Mouse (Mus musculus): ENCODE results near the gene Trappc6b. TPM values are rescaled to one million over a fixed set of nuclear protein-coding genes. Genes with fewer than 3 reads are reported as not detected.
A peak's percentile ranks its signal among the peaks of the same experiment; 100 is the strongest.

Gene Trappc6b
- total and polyA plus RNA-seq, 3 experiments, result 45.9 to 75.3 TPM; not detected in 1

DNA sequence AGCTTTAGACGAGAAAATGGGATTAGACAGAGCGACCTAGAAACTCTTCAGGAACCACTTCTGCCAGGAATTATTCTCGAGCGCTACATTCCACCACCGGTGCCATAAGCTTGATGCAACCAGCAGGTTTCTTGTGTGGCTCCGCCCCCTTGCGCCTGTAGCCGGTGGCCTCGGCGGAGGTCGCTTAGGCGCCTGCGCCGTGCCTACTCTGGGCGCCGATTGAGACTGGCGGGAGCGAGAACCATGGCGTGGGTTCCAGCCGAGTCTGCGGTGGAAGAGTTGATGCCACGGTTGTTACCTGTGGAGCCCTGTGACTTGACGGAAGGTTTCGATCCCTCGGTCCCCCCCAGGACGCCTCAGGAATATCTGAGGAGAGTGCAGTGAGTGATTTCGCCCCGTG lies 48.0 kb downstream of the Trappc6b start, which contains the start of gene Gemin2 (continued):
- no peak for TF ChIP-seq RAD21 (IDR thresholded peaks at IDR 0.05; ENCODE audit: low read depth, low read length)
- TF ChIP-seq USF2 (IDR thresholded peaks at IDR 0.05; ENCODE audit: borderline replicate concordance in 1 of 2, insufficient read depth in 1 of 2, low read depth in 1 of 2, low read length in 2 of 2), result no peak
- peak; percentile 38; the same call in 1 of the 2 replicates for TF ChIP-seq E2F4 (IDR thresholded peaks at IDR 0.05; ENCODE audit: borderline replicate concordance, low read depth, low read length)
- TF ChIP-seq ELF1 (IDR thresholded peaks at IDR 0.05; ENCODE audit: low read depth, low read length), result peak; percentile 37; the same call in 1 of the 2 replicates
- TF ChIP-seq CHD2 (IDR thresholded peaks at IDR 0.05; ENCODE audit: low read length), result no peak
- 0 out of 6 replicates have a peak, but pooled peaks of 1 of the 3 experiments have one; percentile 0 for TF ChIP-seq CTCF (IDR thresholded peaks at IDR 0.05 in 2 of 3, conservative IDR thresholded peaks at IDR 0.05 in 1 of 3; ENCODE audit: control insufficient read depth in 1 of 3, insufficient read depth in 1 of 3, low read depth in 2 of 3, low read length in 3 of 3, poor library complexity in 1 of 3, severe bottlenecking in 1 of 3)
- no peak for TF ChIP-seq MAZ (IDR thresholded peaks at IDR 0.05; ENCODE audit: low read depth, low read length)
- peak; percentile 84 for TF ChIP-seq MXI1 (IDR thresholded peaks at IDR 0.05; ENCODE audit: low read depth, low read length)
- no peak for TF ChIP-seq JUND (IDR thresholded peaks at IDR 0.05; ENCODE audit: low read depth, low read length)
- no peak for TF ChIP-seq SMC3 (IDR thresholded peaks at IDR 0.05; ENCODE audit: low read depth, low read length)
- TF ChIP-seq TBP (IDR thresholded peaks at IDR 0.05; ENCODE audit: low read depth, low read length), result peak; percentile 93
- no peak for TF ChIP-seq GATA1 (IDR thresholded peaks at IDR 0.05; ENCODE audit: low read depth, low read length)
- no peak for TF ChIP-seq RCOR1 (IDR thresholded peaks at IDR 0.05; ENCODE audit: low read depth, low read length)
- TF ChIP-seq MEF2A (IDR thresholded peaks at IDR 0.05; ENCODE audit: extremely low read depth, insufficient replicate concordance, low read depth, low read length, poor library complexity, severe bottlenecking), result no peak
- peak; percentile 98 for TF ChIP-seq NELFE (IDR thresholded peaks at IDR 0.05; ENCODE audit: low read depth, low read length)

DNA sequence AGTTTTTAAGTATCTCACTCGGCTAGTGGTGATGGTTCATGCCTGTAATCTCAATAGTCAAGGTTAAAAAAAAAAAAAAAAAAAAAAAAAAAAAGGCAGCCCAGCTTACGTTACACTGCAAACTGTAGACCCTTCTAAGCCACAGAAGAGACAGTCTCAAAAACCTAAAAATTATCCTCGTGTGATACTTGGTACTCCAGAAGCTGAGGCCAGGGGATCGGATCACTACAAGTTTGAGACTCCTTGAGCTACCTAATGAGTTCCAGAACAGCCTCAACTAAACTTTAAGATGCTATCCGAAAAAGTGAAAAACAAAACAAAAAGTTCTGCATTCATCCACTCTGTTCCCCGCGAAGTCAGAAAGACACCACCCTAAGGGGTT lies 48.6 kb downstream of the Trappc6b start:
- Histone ChIP-seq H3K27me3 (ENCODE audit: control insufficient read depth in 1 of 2, insufficient read depth in 2 of 2, low read length in 2 of 2) (no peaks in the 10 kb centered on the region), H3K9ac (ENCODE audit: control insufficient read depth, low read depth, low read length, poor library complexity, severe bottlenecking) (peak overlapping the region; percentile 86), H3K27ac (ENCODE audit: control insufficient read depth, low read depth, low read length) (peak overlapping the region; percentile 86), H3K36me3 (ENCODE audit: control insufficient read depth in 1 of 2, insufficient read depth in 2 of 2, low read length in 2 of 2) (peaks cover 0 to 11% of the 10 kb centered on the region in 2 experiments; a peak in 3 of 4 replicates), H3K4me3 (ENCODE audit: control insufficient read depth in 1 of 2, insufficient read depth in 1 of 2, low read depth in 2 of 2, low read length in 2 of 2) (peak overlapping the region; percentile 52 to 78), H3K4me1 (ENCODE audit: control insufficient read depth in 1 of 2, insufficient read depth in 2 of 2, low read length in 2 of 2) (peaks cover 3 to 5% of the 10 kb centered on the region in 2 experiments; a peak in 3 of 4 replicates), H3K79me2 (ENCODE audit: control insufficient read depth, insufficient read depth, low read length, poor library complexity) (peaks cover 8% of the 10 kb centered on the region), H3K9me3 (replicated peaks; ENCODE audit: insufficient read depth, low read length) (no peaks in the 10 kb centered on the region)
- DNase-seq (ENCODE audit: low read depth, low spot score), result no peak
- TF ChIP-seq CHD1 (IDR thresholded peaks at IDR 0.05; ENCODE audit: low read depth, low read length), result peak; percentile 89; the same call in 1 of the 2 replicates
- peak; percentile 92 for TF ChIP-seq ZNF384 (IDR thresholded peaks at IDR 0.05; ENCODE audit: low read depth, low read length)
- no peak for TF ChIP-seq POLR2AphosphoS5 (IDR thresholded peaks at IDR 0.05; ENCODE audit: borderline replicate concordance, low read depth, low read length)
- no peak for TF ChIP-seq KAT2A (conservative IDR thresholded peaks at IDR 0.05; ENCODE audit: low read depth, low read length)
- no peak for TF ChIP-seq NRF1 (IDR thresholded peaks at IDR 0.05; ENCODE audit: insufficient read depth, low read depth, low read length, poor library complexity, severe bottlenecking)
